Mouse (Mus musculus) liver, embryonic 12.5 days (tissue): Measurements from ENCODE around the gene Dand5. TPM values are rescaled to one million over a fixed set of nuclear protein-coding genes. Genes with fewer than 3 reads are reported as not detected.

Source experiments
- ATAC-seq: fragments of 200-750 bp; cut with Nextera tagmentation; 2 replicates; pipeline ENCODE4 v1.8.0; 2017; ENCODE audit warnings: moderate number of reproducible peaks, mild to moderate bottlenecking, moderate library complexity
- H3K27ac ChIP-seq: fragments of 300-500 bp; sonication (generic); 2 replicates; pipeline ENCODE4 v1.5.1; 2016; ENCODE audit warnings: mild to moderate bottlenecking
- H3K27me3 ChIP-seq: fragments of 300-500 bp; sonication (generic); replicated peaks from 2 replicates; pipeline ENCODE4 v1.6.1; 2016; ENCODE audit warnings: mild to moderate bottlenecking, moderate library complexity
- H3K36me3 ChIP-seq: fragments of 300-500 bp; sonication (generic); 2 replicates; pipeline ENCODE4 v1.6.1; 2016; ENCODE audit warnings: mild to moderate bottlenecking, moderate library complexity
- H3K4me1 ChIP-seq: fragments of 300-500 bp; sonication (generic); 2 replicates; pipeline ENCODE4 v1.6.1; 2016
- H3K4me2 ChIP-seq: fragments of 300-500 bp; sonication (generic); 2 replicates; pipeline ENCODE4 v1.6.1; 2016; ENCODE audit warnings: mild to moderate bottlenecking, moderate library complexity
- H3K4me3 ChIP-seq: fragments of 300-500 bp; sonication (generic); 2 replicates; pipeline ENCODE4 v1.5.1; 2016; ENCODE audit warnings: mild to moderate bottlenecking, moderate library complexity
- H3K9ac ChIP-seq: fragments of 300-500 bp; sonication (generic); 2 replicates; pipeline ENCODE4 v1.6.1; 2016; ENCODE audit warnings: mild to moderate bottlenecking, moderate library complexity
- H3K9me3 ChIP-seq: fragments of 300-500 bp; sonication (generic); replicated peaks from 2 replicates; pipeline ENCODE4 v1.6.1; 2016; ENCODE audit warnings: mild to moderate bottlenecking, moderate library complexity
- WGBS: fragments of 180-500 bp; shearing (Covaris S2); methylation state at CpG from one replicate; pipeline ENCODE4 v1.1.7; 2016; ENCODE audit not compliant: insufficient replicate concordance; 5-methylcytosine and 5-hydroxymethylcytosine counted together
- polyA plus RNA-seq: library from polyadenylated mRNA; unstranded; fragments of >200 nt; fragmentation: Nextera tagmentation; extraction: Ambion mirVana; gene quantifications from 2 replicates; pipeline ENCODE4 v1.2.1, GENCODE M21; 2016

The Dand5 gene
- polyA plus RNA-seq, 1 experiment from 2014 or later = 4.3 TPM

GRCm38 (mm10) chr8:84784681-84785505 is 37.7 kb downstream of the Dand5 start:
- WGBS = 2% methylated on average over 48 of the region's 48 CpGs
- H3K27ac ChIP-seq = no peak overlapping the region
- no peak overlapping the region for H3K9ac ChIP-seq
- no peaks in the 10 kb centered on the region for H3K9me3 ChIP-seq
- no peak overlapping the region for H3K4me2 ChIP-seq
- no peak overlapping the region for H3K4me3 ChIP-seq
- ATAC-seq = no peak
- H3K27me3 ChIP-seq = peaks cover 100% of the 10 kb centered on the region
- no peaks in the 10 kb centered on the region for H3K36me3 ChIP-seq
- H3K4me1 ChIP-seq = no peaks in the 10 kb centered on the region

- Histone ChIP-seq H3K36me3 (no peaks in the 10 kb centered on the region), H3K9me3 (no peaks in the 10 kb centered on the region), H3K9ac (no peak overlapping the region), H3K4me2 (no peak overlapping the region), H3K27me3 (peaks cover 100% of the 10 kb centered on the region), H3K27ac (no peak overlapping the region), H3K4me3 (no peak overlapping the region), H3K4me1 (no peaks in the 10 kb centered on the region)
- ATAC-seq = no peak
- 3% methylated on average over 33 of the region's 33 CpGs for WGBS
Observed at GRCm38 (mm10) chr8:84783919-84784581, 38.6 kb downstream of the Dand5 start.

GRCm38 (mm10) chr8:84783198-84783918 is 39.3 kb downstream of the Dand5 start:
- WGBS = 6% methylated on average over 11 of the region's 11 CpGs
- peaks cover 100% of the 10 kb centered on the region for H3K27me3 ChIP-seq
- H3K27ac ChIP-seq = no peak overlapping the region
- no peak overlapping the region for H3K4me3 ChIP-seq
- ATAC-seq = no peak
- H3K9me3 ChIP-seq = no peaks in the 10 kb centered on the region
- no peaks in the 10 kb centered on the region for H3K36me3 ChIP-seq
- H3K9ac ChIP-seq = no peak overlapping the region
- H3K4me2 ChIP-seq = no peak overlapping the region
- no peaks in the 10 kb centered on the region for H3K4me1 ChIP-seq

- 5% methylated on average over 10 of the region's 10 CpGs for WGBS
- H3K27ac ChIP-seq = no peak overlapping the region
- H3K36me3 ChIP-seq = no peaks in the 10 kb centered on the region
- no peaks in the 10 kb centered on the region for H3K4me1 ChIP-seq
- no peak overlapping the region for H3K9ac ChIP-seq
- H3K27me3 ChIP-seq = peaks cover 100% of the 10 kb centered on the region
- no peak overlapping the region for H3K4me2 ChIP-seq
- ATAC-seq = no peak
- H3K4me3 ChIP-seq = no peak overlapping the region
- no peaks in the 10 kb centered on the region for H3K9me3 ChIP-seq
Observed at GRCm38 (mm10) chr8:84782680-84783079, 39.9 kb downstream of the Dand5 start.

GRCm38 (mm10) chr8:84781686-84782505 is 40.7 kb downstream of the Dand5 start:
- no peak overlapping the region for H3K27ac ChIP-seq
- no peak for ATAC-seq
- H3K9ac ChIP-seq = no peak overlapping the region
- no peaks in the 10 kb centered on the region for H3K36me3 ChIP-seq
- H3K4me3 ChIP-seq = no peak overlapping the region
- no peaks in the 10 kb centered on the region for H3K9me3 ChIP-seq
- peaks cover 100% of the 10 kb centered on the region for H3K27me3 ChIP-seq
- whole genome bisulfite sequencing = 14% methylated on average over 5 of the region's 5 CpGs
- H3K4me2 ChIP-seq = no peak overlapping the region
- H3K4me1 ChIP-seq = no peaks in the 10 kb centered on the region

- H3K9me3 ChIP-seq = no peaks in the 10 kb centered on the region
- H3K4me1 ChIP-seq = no peaks in the 10 kb centered on the region
- H3K9ac ChIP-seq = no peak overlapping the region
- 30% methylated on average over 6 of the region's 6 CpGs for WGBS
- no peak overlapping the region for H3K4me3 ChIP-seq
- no peak overlapping the region for H3K4me2 ChIP-seq
- no peak overlapping the region for H3K27ac ChIP-seq
- peaks cover 100% of the 10 kb centered on the region for H3K27me3 ChIP-seq
- no peaks in the 10 kb centered on the region for H3K36me3 ChIP-seq
- ATAC-seq = no peak
Observed at GRCm38 (mm10) chr8:84780949-84781680, 41.5 kb downstream of the Dand5 start.

- Histone ChIP-seq H3K9ac (no peak overlapping the region), H3K4me1 (peaks cover 4% of the 10 kb centered on the region; the same call in 1 of the 2 replicates), H3K4me2 (no peak overlapping the region), H3K36me3 (no peaks in the 10 kb centered on the region), H3K4me3 (no peak overlapping the region), H3K27me3 (peaks cover 100% of the 10 kb centered on the region), H3K9me3 (no peaks in the 10 kb centered on the region), H3K27ac (no peak overlapping the region)
- 13% methylated on average over 13 of the region's 13 CpGs for whole genome bisulfite sequencing
- ATAC-seq = no peak
Observed at GRCm38 (mm10) chr8:84780225-84780555, 42.4 kb downstream of the Dand5 start.

GRCm38 (mm10) chr8:84779519-84780224 is 43.0 kb downstream of the Dand5 start:
- Histone ChIP-seq H3K9me3 (no peaks in the 10 kb centered on the region), H3K36me3 (no peaks in the 10 kb centered on the region), H3K4me3 (no peak overlapping the region), H3K4me2 (no peak overlapping the region), H3K9ac (no peak overlapping the region), H3K27ac (no peak overlapping the region), H3K4me1 (peaks cover 9% of the 10 kb centered on the region; the same call in 1 of the 2 replicates), H3K27me3 (peaks cover 100% of the 10 kb centered on the region)
- no peak for ATAC-seq
- 17% methylated on average over 19 of the region's 19 CpGs for WGBS

GRCm38 (mm10) chr8:84778638-84779380 is 43.8 kb downstream of the Dand5 start:
- Histone ChIP-seq H3K4me2 (no peak overlapping the region), H3K9ac (no peak overlapping the region), H3K36me3 (no peaks in the 10 kb centered on the region), H3K9me3 (no peaks in the 10 kb centered on the region), H3K27ac (no peak overlapping the region), H3K4me1 (peaks cover 10% of the 10 kb centered on the region; the same call in 1 of the 2 replicates), H3K4me3 (no peak overlapping the region), H3K27me3 (peaks cover 100% of the 10 kb centered on the region)
- no peak for ATAC-seq
- WGBS = 24% methylated on average over 11 of the region's 11 CpGs

- Histone ChIP-seq H3K27ac (no peak overlapping the region), H3K9ac (no peak overlapping the region), H3K27me3 (peaks cover 100% of the 10 kb centered on the region), H3K4me3 (no peak overlapping the region), H3K36me3 (no peaks in the 10 kb centered on the region), H3K4me2 (no peak overlapping the region), H3K4me1 (peaks cover 16% of the 10 kb centered on the region; the same call in 1 of the 2 replicates), H3K9me3 (no peaks in the 10 kb centered on the region)
- ATAC-seq = no peak
- 50% methylated on average over 10 of the region's 10 CpGs for WGBS
Observed at GRCm38 (mm10) chr8:84777899-84778637, 44.6 kb downstream of the Dand5 start.
